Mouse (Mus musculus) layer of hippocampus, postnatal 10 days (tissue): ENCODE data around the gene Hprt. TPM values are rescaled to one million over a fixed set of nuclear protein-coding genes. Genes with fewer than 3 reads are reported as not detected.
"Not testable (repeated sequence)": the region's sequence is repeated elsewhere in the genome, so short reads cannot be mapped to it uniquely, and the experiment has no call there.

Source experiments
- DNase-seq, 2 experiments: peaks; one replicate each; pipeline ENCODE4 v3.0.0; 2021; ENCODE audit warnings: low spot score in 2 of 2
- long read RNA-seq: library from polyadenylated mRNA; stranded (forward); transcript quantifications from one replicate; pipeline ENCODE4 v2.0.0, GENCODE M21; 2023
- total RNA-seq, 2 experiments: library from RNA; stranded (reverse); gene quantifications; 2 replicates each; pipeline ENCODE4 v1.2.3; 2021

Hprt gene
- 100 to 1,000 TPM; 118 to 122 TPM for total RNA-seq
- long read RNA-seq, transcript Hprt-201 (9 exons, 1,289 nt): major isoform, 10 of 13 reads
- long read RNA-seq, partial matches to known transcripts: 2 of 13 reads
- long read RNA-seq, other reads (novel, unspliced or antisense): 1 of 13 reads

DNA sequence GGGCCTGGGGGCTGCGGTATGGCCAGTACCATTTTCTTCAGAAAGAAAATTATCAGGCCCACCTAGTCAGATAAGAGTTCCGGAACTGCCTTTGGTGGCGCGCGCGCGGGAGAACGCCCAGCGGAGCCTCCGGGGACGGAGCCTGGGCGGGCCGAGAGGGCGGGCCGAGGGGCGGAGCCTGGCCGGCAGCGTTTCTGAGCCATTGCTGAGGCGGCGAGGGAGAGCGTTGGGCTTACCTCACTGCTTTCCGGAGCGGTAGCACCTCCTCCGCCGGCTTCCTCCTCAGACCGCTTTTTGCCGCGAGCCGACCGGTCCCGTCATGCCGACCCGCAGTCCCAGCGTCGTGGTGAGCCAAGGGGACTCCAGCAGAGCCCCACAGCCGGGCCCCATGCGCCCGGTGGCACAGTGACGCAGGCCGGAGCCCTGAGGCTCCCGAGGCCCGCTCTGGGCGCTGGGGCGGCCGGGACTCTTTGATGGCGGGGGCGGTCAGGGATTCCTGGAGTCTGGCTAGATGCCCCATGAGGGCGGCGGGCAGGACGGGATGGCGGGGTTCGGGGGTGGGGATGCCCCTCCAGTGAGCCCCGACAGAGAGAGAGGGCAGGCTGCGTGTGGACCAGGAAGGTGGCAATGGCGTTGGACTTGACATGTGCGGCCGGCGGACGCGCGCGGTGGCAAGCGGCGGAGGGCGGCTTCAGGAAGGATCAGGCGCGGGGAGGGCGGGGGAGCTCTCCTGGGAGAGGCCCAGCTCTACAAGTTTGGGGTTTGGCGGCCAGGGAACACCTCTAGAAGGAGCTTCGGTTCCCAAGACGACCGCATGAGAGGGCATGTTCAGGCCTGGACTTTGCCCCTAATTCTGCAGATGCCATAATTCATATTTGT, at the start of gene Hprt:
Hprt (plus strand) TSS at position 233 of the 879 bp plus-strand sequence.
- peak; percentile 76 to 82 for DNase-seq

DNA sequence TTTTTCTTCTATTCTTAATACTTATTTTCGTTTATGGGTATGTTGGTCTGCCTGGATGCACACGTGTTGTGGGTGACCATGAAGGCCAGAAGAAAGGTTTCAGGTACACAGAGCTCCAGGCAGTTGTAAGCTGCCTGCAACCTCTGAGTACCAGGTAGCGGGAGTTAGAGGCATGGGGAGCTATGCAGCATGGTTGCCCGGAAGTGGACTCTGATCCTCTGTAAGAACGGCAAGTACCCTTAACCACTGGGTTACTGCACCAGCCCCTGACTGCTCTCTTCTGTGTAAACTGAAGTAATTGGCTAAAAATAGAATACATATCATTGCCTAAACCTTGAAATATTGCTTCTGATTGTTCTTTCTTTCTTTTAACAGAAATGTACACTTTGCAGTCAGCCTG, 42.4 kb upstream of the Hprt start:
- no peak for DNase-seq

DNA sequence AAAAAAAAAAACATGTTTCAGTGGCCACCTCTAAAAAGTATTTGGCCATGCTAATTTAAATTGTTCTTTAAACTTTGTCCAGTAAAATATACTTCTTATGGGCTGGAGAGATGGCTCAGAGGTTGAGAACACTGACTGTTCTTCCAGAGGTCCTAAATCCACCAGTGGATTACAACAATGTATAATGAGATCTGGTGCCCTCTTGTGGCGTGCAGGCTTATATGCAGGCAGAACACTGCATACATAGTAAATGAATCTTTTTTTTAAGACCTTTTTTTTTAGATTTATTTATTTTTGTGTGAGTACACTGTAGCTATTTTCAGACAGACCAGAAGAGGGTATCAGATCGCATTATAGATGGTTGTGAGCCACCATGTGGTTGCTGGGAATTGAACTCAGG, 38.2 kb upstream of the Hprt start:
- no peak for DNase-seq

GRCm38 (mm10) chrX:52956942-52957341, 31.0 kb upstream of the Hprt start:
- no peak for DNase-seq

- DNase-seq: no peak
Measured at GRCm38 (mm10) chrX:52961559-52962110, 26.3 kb upstream of the Hprt start.

- DNase-seq: no peak
Measured at GRCm38 (mm10) chrX:52965149-52965548, 22.8 kb upstream of the Hprt start.

DNA sequence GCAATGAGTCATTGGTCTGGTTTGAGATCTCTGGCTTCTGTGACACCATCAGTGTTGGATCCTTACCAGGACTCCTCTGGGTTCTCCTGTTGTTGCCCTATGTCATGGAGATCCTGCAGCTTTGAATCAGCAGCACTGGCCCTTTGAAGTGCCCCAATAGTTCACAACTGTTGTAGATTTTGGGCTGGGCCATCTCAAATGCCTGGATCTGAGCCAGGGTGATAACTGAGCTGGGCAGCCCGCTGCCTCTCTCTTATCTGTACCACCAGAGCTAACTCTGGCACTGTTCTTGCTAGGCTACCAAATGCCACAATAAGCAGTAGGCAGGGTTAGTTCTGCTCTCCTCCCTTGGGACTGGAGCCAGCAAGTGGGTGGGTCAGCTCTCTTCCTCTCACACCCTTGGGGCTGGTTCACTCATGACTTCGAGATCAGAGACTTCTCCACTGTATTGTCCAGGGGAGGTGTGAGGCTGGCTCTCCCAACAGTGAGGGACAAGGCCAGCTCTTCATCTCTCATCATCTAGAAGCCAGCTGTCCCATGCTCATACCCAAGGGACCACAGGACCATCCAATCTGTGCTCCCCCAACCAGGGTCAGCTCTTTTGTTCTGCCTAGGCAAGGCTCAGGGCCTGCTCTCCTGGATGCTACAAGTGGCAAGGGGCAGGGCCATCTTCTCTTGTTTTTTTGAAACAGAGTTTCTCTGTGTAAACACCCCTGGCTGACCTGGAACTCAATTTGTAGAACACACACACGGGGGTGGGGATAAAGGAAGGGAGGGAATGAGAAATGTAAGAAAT, 16.5 kb upstream of the Hprt start:
- no peak for DNase-seq

GRCm38 (mm10) chrX:52972129-52972528, 15.8 kb upstream of the Hprt start:
- no peak for DNase-seq

DNA sequence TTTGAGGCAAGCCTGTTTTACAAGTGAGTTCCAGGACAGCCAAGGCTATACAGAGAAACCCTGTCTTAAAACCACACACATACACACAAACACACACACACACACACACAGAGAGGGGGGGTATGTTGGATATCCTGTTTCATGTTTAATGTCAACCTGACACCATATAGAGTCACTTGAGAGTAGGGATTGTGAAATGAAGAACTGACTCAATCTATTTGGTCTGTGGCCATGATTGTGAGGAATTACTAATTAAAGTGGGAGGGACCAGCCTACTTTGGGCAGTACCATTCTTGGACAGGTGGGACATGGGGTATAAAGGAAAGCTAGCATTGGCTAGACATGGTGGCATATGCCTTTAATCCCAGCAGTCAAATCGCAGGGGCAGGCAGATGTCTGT, 15.3 kb upstream of the Hprt start:
- DNase-seq: no peak

GRCm38 (mm10) chrX:52978576-52978975, 9.4 kb upstream of the Hprt start:
- no peak for DNase-seq

DNA sequence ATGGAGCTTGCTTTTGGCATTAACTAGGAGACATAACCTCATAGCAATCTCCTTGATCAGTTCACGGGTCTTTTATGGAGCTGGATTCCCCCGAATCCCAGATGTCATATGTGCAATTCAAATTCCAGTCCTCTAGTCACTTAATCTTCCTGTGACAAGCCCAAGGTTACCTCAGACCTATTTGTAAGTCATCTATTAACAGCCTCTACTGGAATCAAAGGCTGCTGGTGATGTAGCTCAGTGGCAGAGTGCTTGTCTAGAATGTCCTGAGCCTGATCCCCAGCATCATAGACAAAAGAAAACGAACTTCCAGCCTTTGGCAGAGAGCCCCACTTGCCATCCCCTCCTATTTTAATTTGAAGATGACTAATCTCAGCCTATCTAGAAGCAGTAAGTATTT, 6.6 kb upstream of the Hprt start:
- DNase-seq: no peak

DNA sequence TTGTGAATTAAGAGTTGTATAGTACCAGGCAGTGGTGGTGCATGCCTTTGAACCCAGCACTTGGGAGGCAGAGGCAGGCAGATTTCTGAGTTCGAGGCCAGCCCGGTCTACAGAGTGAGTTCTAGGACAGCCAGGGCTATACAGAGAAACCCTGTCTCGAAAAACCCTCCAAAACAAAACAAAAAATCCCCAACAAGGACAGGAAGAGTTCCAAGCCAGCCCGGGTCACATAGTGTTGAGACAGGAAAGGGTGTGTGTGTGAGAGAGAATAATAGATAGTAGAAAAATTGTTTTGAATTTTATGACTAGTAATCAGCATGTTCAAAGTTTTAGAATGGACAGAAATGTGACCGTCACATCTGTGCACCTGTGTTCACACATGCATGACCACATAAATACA, 6.8 kb downstream of the Hprt start:
- not testable (repeated sequence) for DNase-seq

DNA sequence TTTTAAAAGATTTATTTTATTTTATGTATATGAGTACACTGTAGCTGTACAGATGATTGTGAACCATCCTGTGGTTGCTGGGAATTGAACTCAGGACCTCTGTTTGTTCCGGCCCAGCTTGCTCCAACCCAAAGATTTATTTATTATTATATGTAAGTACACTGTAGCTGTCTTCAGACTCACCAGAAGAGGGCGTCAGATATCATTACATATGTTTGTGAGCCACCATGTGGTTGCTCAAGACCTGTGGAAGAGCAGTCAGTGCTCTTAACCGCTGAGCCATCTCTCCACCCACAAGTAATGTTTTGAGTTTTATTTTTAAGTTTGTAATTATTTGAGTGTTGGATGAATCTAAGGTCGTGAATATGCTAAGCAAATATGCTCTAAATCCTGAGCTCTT, 16.9 kb downstream of the Hprt start:
- not testable (repeated sequence) for DNase-seq

- no peak for DNase-seq
Measured at GRCm38 (mm10) chrX:53006062-53006461, 18.1 kb downstream of the Hprt start.

DNA sequence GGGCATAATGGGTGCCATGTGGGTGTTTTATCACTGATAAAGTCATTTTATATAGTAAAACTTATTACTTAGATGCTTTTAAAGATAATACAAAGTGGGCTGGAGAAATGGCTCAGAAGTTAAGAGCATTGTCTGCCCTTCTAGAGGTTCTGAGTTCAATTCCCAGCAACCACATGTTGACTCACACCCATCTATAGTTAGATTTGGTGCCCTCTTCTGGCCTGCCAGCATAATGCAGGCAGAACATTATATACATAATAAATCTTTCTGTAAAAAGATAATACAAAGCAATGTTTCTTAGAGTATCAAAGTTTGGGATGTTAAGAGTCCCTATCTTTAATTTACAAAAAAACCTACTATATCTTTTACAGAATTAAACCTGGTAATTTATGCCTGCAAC, 27.6 kb downstream of the Hprt start:
- DNase-seq: no peak

- DNase-seq: no peak
Measured at GRCm38 (mm10) chrX:53023021-53023420, 35.1 kb downstream of the Hprt start.

GRCm38 (mm10) chrX:53024268-53024667, 36.3 kb downstream of the Hprt start:
- DNase-seq: not testable (repeated sequence)

GRCm38 (mm10) chrX:53025471-53026223, 37.7 kb downstream of the Hprt start:
- DNase-seq: no peak

DNA sequence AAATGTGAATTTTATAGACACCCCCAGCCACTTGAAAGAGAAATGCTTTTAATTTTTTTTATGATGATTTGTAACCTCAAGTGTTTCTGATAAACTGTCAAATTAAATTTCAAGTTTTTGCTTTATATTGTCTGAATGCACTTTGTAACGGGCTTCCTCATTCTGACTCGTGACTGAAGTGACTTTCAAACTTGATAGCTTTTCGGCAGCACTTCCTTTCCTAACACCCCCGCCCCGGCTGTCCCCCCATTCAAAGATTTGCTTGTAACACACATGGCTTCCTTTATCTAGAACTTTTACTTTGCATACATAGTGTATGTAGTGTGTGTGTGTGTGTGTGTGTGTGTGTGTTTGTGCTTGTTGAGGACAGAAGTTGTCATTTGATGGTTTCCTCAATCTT, 41.6 kb downstream of the Hprt start:
- no peak for DNase-seq

- DNase-seq: no peak
Measured at GRCm38 (mm10) chrX:53038194-53038593, 50.3 kb downstream of the Hprt start.

DNA sequence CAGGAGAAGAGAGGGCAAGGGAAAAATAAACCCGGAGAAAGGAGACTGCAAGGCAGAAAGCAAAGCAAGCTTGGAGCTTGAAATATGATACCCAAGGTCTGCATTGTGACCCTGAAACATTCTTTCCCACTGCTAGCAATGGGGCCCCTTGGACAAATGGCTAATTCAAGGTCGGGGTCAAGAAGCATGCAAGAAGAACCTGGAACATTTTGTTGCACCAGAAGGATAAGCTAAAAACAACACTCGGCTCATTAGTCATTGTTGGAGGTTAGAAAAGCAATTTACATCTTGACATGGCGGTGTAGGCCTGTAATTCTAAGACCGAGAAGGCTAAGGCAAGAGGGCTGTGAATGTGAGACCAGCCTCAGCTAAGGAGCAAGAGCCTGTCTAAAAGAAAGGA, 51.7 kb downstream of the Hprt start:
- DNase-seq: no peak
